Mouse (Mus musculus) brain, embryonic 14.5 days (tissue): ENCODE measurements at regions not wholly inside any gene's neighbourhood (a gene's known extent, or its start where the extent isn't known, plus 50 kb on each side); places are given as distances from the start of the nearest gene placed in this dataset.

Experiments used
- CTCF ChIP-seq: fragments of 200-500 bp; IDR thresholded peaks from 2 replicates; pipeline ENCODE4 v1.5.1; 2012; ENCODE audit warnings: inconsistent platforms, mild to moderate bottlenecking, moderate library complexity, borderline replicate concordance; ENCODE audit not compliant: insufficient read depth, insufficient read length; ENCODE audit errors: extremely low read depth
- POLR2A ChIP-seq: fragments of 200-500 bp; IDR thresholded peaks from 2 replicates; pipeline ENCODE4 v1.6.1; 2012; ENCODE audit warnings: mild to moderate bottlenecking, inconsistent platforms, borderline replicate concordance; ENCODE audit not compliant: poor library complexity, insufficient read depth, insufficient read length, severe bottlenecking; ENCODE audit errors: extremely low read depth

DNA sequence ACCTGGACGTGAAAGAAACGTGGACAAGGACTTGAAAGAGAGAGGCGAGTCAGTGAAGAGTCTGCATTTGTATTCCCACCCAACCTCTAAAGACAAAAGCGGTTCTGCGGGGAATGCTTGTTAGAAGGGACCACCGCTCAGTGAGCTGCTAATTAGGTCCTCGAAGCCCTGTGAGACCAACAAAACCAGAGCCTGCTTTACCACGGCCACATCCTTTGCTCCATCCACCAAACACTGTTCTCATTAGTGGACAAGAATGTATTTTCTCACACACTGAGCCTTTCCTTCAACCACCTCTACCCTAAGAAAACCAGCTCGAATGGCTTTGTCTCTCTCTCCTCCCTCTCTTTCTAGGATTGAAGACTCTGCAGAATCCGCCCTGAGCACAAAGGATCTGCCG is 365.1 kb upstream of the Nfe2l3 start:
- TF ChIP-seq CTCF (no peak), POLR2A (no peak)
